Comparison of ENCODE assay signal across 8 mouse cellular contexts in the genomic region with DNA sequence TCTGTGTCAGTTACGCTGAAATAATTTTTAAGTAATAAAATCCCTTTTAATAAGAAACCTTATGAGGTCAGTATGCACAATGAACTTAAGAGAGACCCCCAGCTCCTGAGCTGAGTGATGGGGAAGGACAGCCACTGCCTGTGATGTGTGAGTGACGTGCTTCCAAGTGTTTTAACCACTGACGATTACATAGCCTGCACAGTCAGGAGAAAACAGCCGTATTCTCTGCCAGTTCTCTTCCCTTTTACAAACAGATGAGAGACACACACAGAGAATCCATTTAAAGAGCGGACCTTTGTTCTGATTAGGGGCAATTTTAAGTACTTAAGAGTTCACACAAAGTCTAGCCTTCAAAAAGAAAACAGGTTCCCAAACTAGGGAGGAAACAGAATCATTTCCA. TPM values are rescaled to one million over a fixed set of nuclear protein-coding genes. Genes with fewer than 3 reads are reported as not detected.
DNase-seq lines count a peak whose midpoint lies in the region; ATAC-seq and TF ChIP-seq lines count a peak whose summit lies in the region.

No protein-coding gene starts in this region.

- TF ChIP-seq EP300 in liver, postnatal 0 days (IDR thresholded peaks at IDR 0.05; ENCODE audit: low read depth), result no peak

- peaks cover 5% of the 10 kb centered on the region; the same call in 1 of the 2 replicates for H3K36me3 ChIP-seq in heart, embryonic 14.5 days (ENCODE audit: control insufficient read depth, insufficient read depth, low read length)
- no peaks in the 10 kb centered on the region for H3K36me3 ChIP-seq in hindbrain, embryonic 11.5 days (ENCODE audit: control insufficient read depth, insufficient read depth, low read length)
- H3K36me3 ChIP-seq in liver, postnatal 0 days (replicated peaks; ENCODE audit: insufficient read depth, low read length), result no peaks in the 10 kb centered on the region

- H3K4me2 ChIP-seq in heart, embryonic 14.5 days (ENCODE audit: low read length), result peak overlapping the region; percentile 92
- H3K4me2 ChIP-seq in hindbrain, embryonic 11.5 days (replicated peaks; ENCODE audit: low read depth, low read length), result peak overlapping the region; percentile 95
- peak overlapping the region; percentile 60 for H3K4me2 ChIP-seq in liver, postnatal 0 days (ENCODE audit: low read depth, low read length)

- no peak for ATAC-seq in heart, embryonic 14.5 days (ENCODE audit: insufficient number of reproducible peaks, insufficient read depth, low FRiP score, low read depth)
- ATAC-seq in hindbrain, embryonic 11.5 days (ENCODE audit: low FRiP score), result peak; percentile 55; the same call in 1 of the 2 replicates
- ATAC-seq in liver, postnatal 0 days, result no peak
- ATAC-seq in inflammation-experienced regulatory T-cells, adult 6 months, result no peak
- ATAC-seq in monocyte, adult 5-6 weeks (replicated peaks; ENCODE audit: insufficient number of reproducible peaks, low FRiP score, low TSS enrichment, poor library complexity, severe bottlenecking), result no peak

- intact Hi-C loops in heart, postnatal 10 days (cut with DNase I), result loop anchor here (5.0 kb wide), 1 partner anchor 40 kb away; no protein-coding TSS in a partner anchor

- peaks cover 0 to 13% of the 10 kb centered on the region in 2 experiments; a peak in 1 of 4 replicates for H3K4me1 ChIP-seq in heart, embryonic 14.5 days (ENCODE audit: control insufficient read depth in 2 of 2, insufficient read depth in 2 of 2, low read length in 2 of 2)
- peaks cover 4% of the 10 kb centered on the region; the same call in 1 of the 2 replicates for H3K4me1 ChIP-seq in hindbrain, embryonic 11.5 days (replicated peaks; ENCODE audit: control insufficient read depth, insufficient read depth, low read length)
- no peaks in the 10 kb centered on the region for H3K4me1 ChIP-seq in liver, postnatal 0 days (ENCODE audit: insufficient read depth)

- 42% methylated on average over 5 of the region's 5 CpGs for WGBS in heart, embryonic 14.5 days
- 43% methylated on average over 5 of the region's 5 CpGs for WGBS in hindbrain, embryonic 11.5 days
- WGBS in liver, postnatal 0 days (ENCODE audit: insufficient replicate concordance), result 45% methylated on average over 5 of the region's 5 CpGs

- H3K27ac ChIP-seq in heart, embryonic 14.5 days (replicated peaks in 1 of 2; ENCODE audit: control insufficient read depth in 1 of 2, insufficient read depth in 1 of 2, low read depth in 2 of 2, low read length in 2 of 2), result peak overlapping the region in 1 of 2 experiments; percentile 79; a peak in 1 of 4 replicates
- no peak overlapping the region for H3K27ac ChIP-seq in hindbrain, embryonic 11.5 days (ENCODE audit: low read depth, low read length)
- no peak overlapping the region for H3K27ac ChIP-seq in liver, postnatal 0 days (ENCODE audit: low read depth)

- H3K9ac ChIP-seq in heart, embryonic 14.5 days (ENCODE audit: low read length), result peak overlapping the region; percentile 87
- H3K9ac ChIP-seq in hindbrain, embryonic 11.5 days (ENCODE audit: low read depth, low read length), result peak overlapping the region; percentile 71; the same call in 1 of the 2 replicates
- no peak overlapping the region for H3K9ac ChIP-seq in liver, postnatal 0 days (replicated peaks)

- H3K27me3 ChIP-seq in heart, embryonic 14.5 days (ENCODE audit: control insufficient read depth, insufficient read depth, low read length), result no peaks in the 10 kb centered on the region
- H3K27me3 ChIP-seq in hindbrain, embryonic 11.5 days (ENCODE audit: control insufficient read depth, insufficient read depth, low read length), result no peaks in the 10 kb centered on the region
- no peaks in the 10 kb centered on the region for H3K27me3 ChIP-seq in liver, postnatal 0 days (ENCODE audit: insufficient read depth, low read length)

- TF ChIP-seq CTCF in brain, embryonic 14.5 days (IDR thresholded peaks at IDR 0.05; ENCODE audit: borderline replicate concordance, extremely low read depth, insufficient read depth, insufficient read length), result no peak
- TF ChIP-seq CTCF in liver, postnatal 0 days (IDR thresholded peaks at IDR 0.05; ENCODE audit: low read depth), result no peak

- H3K4me3 ChIP-seq in heart, embryonic 14.5 days (ENCODE audit: control insufficient read depth in 1 of 2, insufficient read depth in 1 of 2, low read depth in 1 of 2, low read length in 2 of 2), result peak overlapping the region in 1 of 2 experiments; percentile 71; a peak in 2 of 4 replicates
- peak overlapping the region; percentile 47; the same call in 1 of the 2 replicates for H3K4me3 ChIP-seq in hindbrain, embryonic 11.5 days (ENCODE audit: low read depth, low read length)
- peak overlapping the region; percentile 44; the same call in 1 of the 2 replicates for H3K4me3 ChIP-seq in liver, postnatal 0 days (ENCODE audit: low read depth, low read length)

- TF ChIP-seq POLR2A in brain, embryonic 14.5 days (IDR thresholded peaks at IDR 0.05; ENCODE audit: borderline replicate concordance, extremely low read depth, insufficient read depth, insufficient read length, poor library complexity, severe bottlenecking), result no peak

- H3K9me3 ChIP-seq in heart, embryonic 14.5 days (ENCODE audit: control insufficient read depth, low read length), result no peaks in the 10 kb centered on the region
- no peaks in the 10 kb centered on the region for H3K9me3 ChIP-seq in hindbrain, embryonic 11.5 days (ENCODE audit: control insufficient read depth, low read length)
- no peaks in the 10 kb centered on the region for H3K9me3 ChIP-seq in liver, postnatal 0 days (ENCODE audit: low read length)

- DNase-seq in heart, postnatal 10 days, result no peak
- peak; percentile 63 for DNase-seq in brain, embryonic 14.5 days (ENCODE audit: low read depth)
- DNase-seq in hindbrain, embryonic 11.5 days (ENCODE audit: low spot score), result no peak
- no peak for DNase-seq in liver, postnatal 0 days
- DNase-seq in right cerebral cortex, adult 2 months (ENCODE audit: low spot score in 2 of 2), result no peak

RNA-seq across cellular contexts. Expression of a gene that starts 0.5 kb away (rescaled TPM):
- polyA plus RNA-seq in heart, embryonic 14.5 days (2014; fragmentation: Nextera tagmentation; extraction: Ambion mirVana), result 34.7 and 41.9 TPM in 2 replicates
- total RNA-seq in heart, postnatal 10 days (2021), result 10 to 100 TPM; 43.8 to 49.0 TPM
- 1.4 and 2.3 TPM in 2 replicates for polyA plus RNA-seq in brain, embryonic 14.5 days (2012; rRNA removed)
- 3.5 and 4.0 TPM in 2 replicates for polyA plus RNA-seq in hindbrain, embryonic 11.5 days (2014; fragmentation: Nextera tagmentation; extraction: Ambion mirVana)
- polyA plus RNA-seq in liver, postnatal 0 days (2015; fragmentation: Nextera tagmentation; extraction: Ambion mirVana), result 3.2 and 3.5 TPM in 2 replicates
- 10 to 100 TPM; 20.4 to 31.5 (median 24.2) TPM for polyA plus RNA-seq in inflammation-experienced regulatory T-cells, adult 6 months (2017; shearing (Covaris generic))
- 111 to 206 TPM (median 113 TPM) in 3 replicates for total RNA-seq in monocyte, adult 5-6 weeks (2017)

RNA-seq across cellular contexts. Expression of a gene that starts 52.6 kb away (rescaled TPM):
- 2.7 and 3.0 TPM in 2 replicates for polyA plus RNA-seq in heart, embryonic 14.5 days (2014; fragmentation: Nextera tagmentation; extraction: Ambion mirVana)
- 1 to 10 TPM; 2.7 to 3.4 TPM for total RNA-seq in heart, postnatal 10 days (2021)
- polyA plus RNA-seq in brain, embryonic 14.5 days (2012; rRNA removed), result 0.33 and 0.71 TPM in 2 replicates
- polyA plus RNA-seq in hindbrain, embryonic 11.5 days (2014; fragmentation: Nextera tagmentation; extraction: Ambion mirVana), result 0.88 and 1.5 TPM in 2 replicates
- 0.06 and 0.09 TPM in 2 replicates for polyA plus RNA-seq in liver, postnatal 0 days (2015; fragmentation: Nextera tagmentation; extraction: Ambion mirVana)
- polyA plus RNA-seq in inflammation-experienced regulatory T-cells, adult 6 months (2017; shearing (Covaris generic)), result 1 to 10 TPM in 1 of 3 experiments, under 1 TPM in 2; 0.28 to 1.7 (median 0.70) TPM
- 0.10 to 0.32 TPM in 2 of 3 replicates, not detected in the other for total RNA-seq in monocyte, adult 5-6 weeks (2017)

RNA-seq across cellular contexts. Expression of a gene that starts 52.8 kb away (rescaled TPM):
- 9.9 and 11.7 TPM in 2 replicates for polyA plus RNA-seq in heart, embryonic 14.5 days (2014; fragmentation: Nextera tagmentation; extraction: Ambion mirVana)
- total RNA-seq in heart, postnatal 10 days (2021), result 10 to 100 TPM; 10.7 to 12.3 TPM
- 2.7 and 4.7 TPM in 2 replicates for polyA plus RNA-seq in brain, embryonic 14.5 days (2012; rRNA removed)
- 4.7 and 5.7 TPM in 2 replicates for polyA plus RNA-seq in hindbrain, embryonic 11.5 days (2014; fragmentation: Nextera tagmentation; extraction: Ambion mirVana)
- 2.7 and 3.0 TPM in 2 replicates for polyA plus RNA-seq in liver, postnatal 0 days (2015; fragmentation: Nextera tagmentation; extraction: Ambion mirVana)
- 1 to 10 TPM; 2.4 to 4.8 (median 2.7) TPM for polyA plus RNA-seq in inflammation-experienced regulatory T-cells, adult 6 months (2017; shearing (Covaris generic))
- 3.5 to 6.2 TPM (median 4.4 TPM) in 3 replicates for total RNA-seq in monocyte, adult 5-6 weeks (2017)
